Mouse (Mus musculus): ENCODE results near the gene Nsmce4a. TPM values are rescaled to one million over a fixed set of nuclear protein-coding genes. Genes with fewer than 3 reads are reported as not detected.

Nsmce4a gene
- polyA plus RNA-seq (2015; fragmentation: Nextera tagmentation; extraction: Ambion mirVana) = 74.8 and 96.9 TPM in 2 replicates

- no peak for ATAC-seq (ENCODE audit: low FRiP score)
- H3K36me3 ChIP-seq = no peaks in the 10 kb centered on the region
- no peaks in the 10 kb centered on the region for H3K27me3 ChIP-seq (replicated peaks)
- H3K4me1 ChIP-seq = peaks cover 17% of the 10 kb centered on the region
- 68% methylated on average over 11 of the region's 11 CpGs for WGBS
- H3K9me3 ChIP-seq (replicated peaks) = no peaks in the 10 kb centered on the region
- no peak within 1 kb of the TSS for H3K9ac ChIP-seq (replicated peaks)
- H3K4me3 ChIP-seq (replicated peaks) = no peak within 1 kb of the TSS
- H3K27ac ChIP-seq (replicated peaks) = no peak within 1 kb of the TSS
- no peak within 1 kb of the TSS for H3K4me2 ChIP-seq
Measured at GRCm38 (mm10) chr7:130572821-130573220, at the start of gene Nsmce4a. Gene Nsmce4a (minus strand): TSS chr7:130573118.

- ATAC-seq (ENCODE audit: low FRiP score) = no peak
- WGBS = 93% methylated on average over 4 of the region's 4 CpGs
- Histone ChIP-seq H3K4me1 (no peaks in the 10 kb centered on the region), H3K4me3 (replicated peaks) (no peak overlapping the region), H3K27me3 (replicated peaks) (no peaks in the 10 kb centered on the region), H3K9ac (replicated peaks) (no peak overlapping the region), H3K9me3 (replicated peaks) (no peaks in the 10 kb centered on the region), H3K4me2 (no peak overlapping the region), H3K36me3 (no peaks in the 10 kb centered on the region), H3K27ac (replicated peaks) (no peak overlapping the region)
Measured at GRCm38 (mm10) chr7:130622359-130622758, 49.4 kb upstream of the Nsmce4a start.

GRCm38 (mm10) chr7:130621953-130622352, 49.0 kb upstream of the Nsmce4a start:
- Histone ChIP-seq H3K4me2 (no peak overlapping the region), H3K9ac (replicated peaks) (no peak overlapping the region), H3K27me3 (replicated peaks) (no peaks in the 10 kb centered on the region), H3K4me1 (no peaks in the 10 kb centered on the region), H3K27ac (replicated peaks) (no peak overlapping the region), H3K36me3 (no peaks in the 10 kb centered on the region), H3K9me3 (replicated peaks) (no peaks in the 10 kb centered on the region), H3K4me3 (replicated peaks) (no peak overlapping the region)
- ATAC-seq (ENCODE audit: low FRiP score) = no peak
- 55% methylated on average over 3 of the region's 3 CpGs for WGBS

- Histone ChIP-seq H3K4me3 (replicated peaks) (no peak overlapping the region), H3K4me1 (no peaks in the 10 kb centered on the region), H3K36me3 (no peaks in the 10 kb centered on the region), H3K27ac (replicated peaks) (no peak overlapping the region), H3K27me3 (replicated peaks) (no peaks in the 10 kb centered on the region), H3K9ac (replicated peaks) (no peak overlapping the region), H3K4me2 (no peak overlapping the region), H3K9me3 (replicated peaks) (no peaks in the 10 kb centered on the region)
- WGBS = 95% methylated on average over 2 of the region's 2 CpGs
- ATAC-seq (ENCODE audit: low FRiP score) = no peak
Measured at GRCm38 (mm10) chr7:130621068-130621467, 48.1 kb upstream of the Nsmce4a start.

GRCm38 (mm10) chr7:130617591-130617990, 44.7 kb upstream of the Nsmce4a start:
- Histone ChIP-seq H3K4me2 (no peak overlapping the region), H3K27me3 (replicated peaks) (no peaks in the 10 kb centered on the region), H3K36me3 (no peaks in the 10 kb centered on the region), H3K9me3 (replicated peaks) (no peaks in the 10 kb centered on the region), H3K9ac (replicated peaks) (no peak overlapping the region), H3K27ac (replicated peaks) (no peak overlapping the region), H3K4me1 (no peaks in the 10 kb centered on the region), H3K4me3 (replicated peaks) (no peak overlapping the region)
- ATAC-seq (ENCODE audit: low FRiP score) = no peak
- WGBS = 95% methylated on average over 3 of the region's 3 CpGs

- Histone ChIP-seq H3K27ac (replicated peaks) (no peak overlapping the region), H3K4me1 (no peaks in the 10 kb centered on the region), H3K9me3 (replicated peaks) (no peaks in the 10 kb centered on the region), H3K27me3 (replicated peaks) (no peaks in the 10 kb centered on the region), H3K9ac (replicated peaks) (no peak overlapping the region), H3K4me3 (replicated peaks) (no peak overlapping the region), H3K36me3 (no peaks in the 10 kb centered on the region), H3K4me2 (no peak overlapping the region)
- WGBS = 32% methylated on average over 4 of the region's 4 CpGs
- no peak for ATAC-seq (ENCODE audit: low FRiP score)
Measured at GRCm38 (mm10) chr7:130613973-130614372, 41.1 kb upstream of the Nsmce4a start.

GRCm38 (mm10) chr7:130606958-130607357, 34.0 kb upstream of the Nsmce4a start:
- Histone ChIP-seq H3K36me3 (no peaks in the 10 kb centered on the region), H3K4me1 (no peaks in the 10 kb centered on the region), H3K9ac (replicated peaks) (no peak overlapping the region), H3K4me3 (replicated peaks) (no peak overlapping the region), H3K27me3 (replicated peaks) (no peaks in the 10 kb centered on the region), H3K9me3 (replicated peaks) (no peaks in the 10 kb centered on the region), H3K4me2 (no peak overlapping the region), H3K27ac (replicated peaks) (no peak overlapping the region)
- no peak for ATAC-seq (ENCODE audit: low FRiP score)
- WGBS = 56% methylated on average over 4 of the region's 4 CpGs

- 31% methylated on average over 6 of the region's 6 CpGs for WGBS
- no peak for ATAC-seq (ENCODE audit: low FRiP score)
- no peak overlapping the region for H3K4me3 ChIP-seq (replicated peaks)
Measured at GRCm38 (mm10) chr7:130605111-130605510, 32.2 kb upstream of the Nsmce4a start.

GRCm38 (mm10) chr7:130604390-130604789, 31.5 kb upstream of the Nsmce4a start:
- ATAC-seq (ENCODE audit: low FRiP score) = no peak

More at GRCm38 (mm10) chr7:130605111-130605510, 32.2 kb upstream of the Nsmce4a start:
- no peaks in the 10 kb centered on the region for H3K27me3 ChIP-seq (replicated peaks)
- H3K27ac ChIP-seq (replicated peaks) = no peak overlapping the region
- H3K4me2 ChIP-seq = no peak overlapping the region
- no peaks in the 10 kb centered on the region for H3K9me3 ChIP-seq (replicated peaks)
- H3K4me1 ChIP-seq = no peaks in the 10 kb centered on the region
- H3K36me3 ChIP-seq = no peaks in the 10 kb centered on the region
- no peak overlapping the region for H3K9ac ChIP-seq (replicated peaks)

GRCm38 (mm10) chr7:130603556-130603955, 30.6 kb upstream of the Nsmce4a start:
- no peaks in the 10 kb centered on the region for H3K36me3 ChIP-seq
- WGBS = 92% methylated on average over 5 of the region's 5 CpGs
- no peaks in the 10 kb centered on the region for H3K9me3 ChIP-seq (replicated peaks)
- no peak overlapping the region for H3K9ac ChIP-seq (replicated peaks)
- no peak for ATAC-seq (ENCODE audit: low FRiP score)
- H3K4me2 ChIP-seq = no peak overlapping the region
- no peak overlapping the region for H3K4me3 ChIP-seq (replicated peaks)
- H3K27ac ChIP-seq (replicated peaks) = no peak overlapping the region
- no peaks in the 10 kb centered on the region for H3K4me1 ChIP-seq
- no peaks in the 10 kb centered on the region for H3K27me3 ChIP-seq (replicated peaks)

More at GRCm38 (mm10) chr7:130604390-130604789, 31.5 kb upstream of the Nsmce4a start:
- Histone ChIP-seq H3K4me1 (no peaks in the 10 kb centered on the region), H3K9ac (replicated peaks) (no peak overlapping the region), H3K9me3 (replicated peaks) (no peaks in the 10 kb centered on the region), H3K4me3 (replicated peaks) (no peak overlapping the region), H3K27me3 (replicated peaks) (no peaks in the 10 kb centered on the region), H3K36me3 (no peaks in the 10 kb centered on the region), H3K27ac (replicated peaks) (no peak overlapping the region), H3K4me2 (no peak overlapping the region)
- 70% methylated on average over 2 of the region's 2 CpGs for WGBS

- H3K9ac ChIP-seq (replicated peaks) = no peak overlapping the region
- ATAC-seq (ENCODE audit: low FRiP score) = no peak
- H3K4me3 ChIP-seq (replicated peaks) = no peak overlapping the region
- H3K27ac ChIP-seq (replicated peaks) = no peak overlapping the region
- no peaks in the 10 kb centered on the region for H3K36me3 ChIP-seq
- H3K9me3 ChIP-seq (replicated peaks) = no peaks in the 10 kb centered on the region
- H3K4me1 ChIP-seq = peaks cover under 1% of the 10 kb centered on the region; the same call in 1 of the 2 replicates
- no peak overlapping the region for H3K4me2 ChIP-seq
- 91% methylated on average over 1 of the region's 1 CpGs for WGBS
- no peaks in the 10 kb centered on the region for H3K27me3 ChIP-seq (replicated peaks)
Measured at GRCm38 (mm10) chr7:130602804-130603203, 29.9 kb upstream of the Nsmce4a start.

- Histone ChIP-seq H3K9me3 (replicated peaks) (no peaks in the 10 kb centered on the region), H3K27ac (replicated peaks) (no peak overlapping the region), H3K4me2 (no peak overlapping the region), H3K4me3 (replicated peaks) (no peak overlapping the region), H3K4me1 (peaks cover 13% of the 10 kb centered on the region; the same call in 1 of the 2 replicates), H3K27me3 (replicated peaks) (no peaks in the 10 kb centered on the region), H3K36me3 (no peaks in the 10 kb centered on the region), H3K9ac (replicated peaks) (no peak overlapping the region)
- no peak for ATAC-seq (ENCODE audit: low FRiP score)
- 88% methylated on average over 2 of the region's 2 CpGs for WGBS
Measured at GRCm38 (mm10) chr7:130600546-130600945, 27.6 kb upstream of the Nsmce4a start.

GRCm38 (mm10) chr7:130600074-130600473, 27.2 kb upstream of the Nsmce4a start:
- H3K36me3 ChIP-seq = no peaks in the 10 kb centered on the region
- H3K27me3 ChIP-seq (replicated peaks) = no peaks in the 10 kb centered on the region
- no peak overlapping the region for H3K4me2 ChIP-seq
- 84% methylated on average over 3 of the region's 3 CpGs for WGBS
- no peak overlapping the region for H3K27ac ChIP-seq (replicated peaks)
- peaks cover 13% of the 10 kb centered on the region; the same call in 1 of the 2 replicates for H3K4me1 ChIP-seq
- no peak overlapping the region for H3K9ac ChIP-seq (replicated peaks)
- no peaks in the 10 kb centered on the region for H3K9me3 ChIP-seq (replicated peaks)
- ATAC-seq (ENCODE audit: low FRiP score) = no peak
- H3K4me3 ChIP-seq (replicated peaks) = no peak overlapping the region

Data from neural tube, embryonic 15.5 days (tissue).